Mouse (Mus musculus) hindbrain, embryonic 14.5 days (tissue): ENCODE results near the gene Gpr146. TPM values are rescaled to one million over a fixed set of nuclear protein-coding genes. Genes with fewer than 3 reads are reported as not detected.

ENCODE experiments used
- ATAC-seq: fragments of 200-750 bp; cut with Nextera tagmentation; 2 replicates; pipeline ENCODE4 v1.8.0; 2017; ENCODE audit warnings: moderate number of reproducible peaks, mild to moderate bottlenecking, moderate TSS enrichment, moderate library complexity; ENCODE audit not compliant: low FRiP score
- DNase-seq: peaks from one replicate; pipeline ENCODE4 v3.0.0-alpha.2; 2015; ENCODE audit warnings: low spot score
- H3K27ac ChIP-seq: fragments of 300-500 bp; sonication (generic); 2 replicates; pipeline ENCODE4 v1.5.1; 2014; ENCODE audit warnings: mild to moderate bottlenecking, moderate library complexity
- H3K27me3 ChIP-seq: fragments of 300-500 bp; sonication (generic); 2 replicates; pipeline ENCODE4 v1.6.1; 2014; ENCODE audit warnings: mild to moderate bottlenecking, low read length, mixed read lengths; ENCODE audit not compliant: control insufficient read depth, insufficient read depth
- H3K36me3 ChIP-seq: fragments of 300-500 bp; sonication (generic); replicated peaks from 2 replicates; pipeline ENCODE4 v1.6.1; 2014; ENCODE audit not compliant: control insufficient read depth, insufficient read depth
- H3K4me1 ChIP-seq: fragments of 300-500 bp; sonication (generic); replicated peaks from 2 replicates; pipeline ENCODE4 v1.6.1; 2014; ENCODE audit warnings: antibody characterized with exemption, low read length, mixed read lengths; ENCODE audit not compliant: control insufficient read depth, insufficient read depth
- H3K4me2 ChIP-seq: fragments of 300-500 bp; sonication (generic); replicated peaks from 2 replicates; pipeline ENCODE4 v1.6.1; 2014; ENCODE audit warnings: mild to moderate bottlenecking, moderate library complexity
- H3K4me3 ChIP-seq: fragments of 300-500 bp; sonication (generic); replicated peaks from 2 replicates; pipeline ENCODE4 v1.5.1; 2014; ENCODE audit warnings: mild to moderate bottlenecking, low read length
- H3K9ac ChIP-seq: fragments of 300-500 bp; sonication (generic); 2 replicates; pipeline ENCODE4 v1.6.1; 2014
- H3K9me3 ChIP-seq: fragments of 300-500 bp; sonication (generic); 2 replicates; pipeline ENCODE4 v1.6.1; 2016; ENCODE audit warnings: low read length; ENCODE audit not compliant: control insufficient read depth
- WGBS: fragments of 180-500 bp; shearing (Covaris S2); extraction: QIAGEN DNeasy Blood & Tissue Kit; methylation state at CpG from one replicate; pipeline ENCODE4 v1.1.7; 2014; 5-methylcytosine and 5-hydroxymethylcytosine counted together
- polyA plus RNA-seq: library from polyadenylated mRNA; unstranded; fragments of >200 nt; fragmentation: Nextera tagmentation; extraction: Ambion mirVana; gene quantifications from 2 replicates; pipeline ENCODE4 v1.2.1, GENCODE M21; 2014

Gpr146 gene
- polyA plus RNA-seq, 1 experiment from 2014 or later, result 2.7 TPM

GRCm38 (mm10) chr5:139427001-139427400 is 49.5 kb downstream of the Gpr146 start:
- no peak overlapping the region for H3K4me2 ChIP-seq
- ATAC-seq (no peak), DNase-seq (no peak)
- H3K4me1 ChIP-seq, result peaks cover 31% of the 10 kb centered on the region
- no peaks in the 10 kb centered on the region for H3K36me3 ChIP-seq
- H3K27me3 ChIP-seq, result no peaks in the 10 kb centered on the region
- no peak overlapping the region for H3K27ac ChIP-seq
- no peaks in the 10 kb centered on the region for H3K9me3 ChIP-seq
- 88% methylated on average over 9 of the region's 9 CpGs for WGBS
- H3K4me3 ChIP-seq, result no peak overlapping the region
- no peak overlapping the region for H3K9ac ChIP-seq

DNA sequence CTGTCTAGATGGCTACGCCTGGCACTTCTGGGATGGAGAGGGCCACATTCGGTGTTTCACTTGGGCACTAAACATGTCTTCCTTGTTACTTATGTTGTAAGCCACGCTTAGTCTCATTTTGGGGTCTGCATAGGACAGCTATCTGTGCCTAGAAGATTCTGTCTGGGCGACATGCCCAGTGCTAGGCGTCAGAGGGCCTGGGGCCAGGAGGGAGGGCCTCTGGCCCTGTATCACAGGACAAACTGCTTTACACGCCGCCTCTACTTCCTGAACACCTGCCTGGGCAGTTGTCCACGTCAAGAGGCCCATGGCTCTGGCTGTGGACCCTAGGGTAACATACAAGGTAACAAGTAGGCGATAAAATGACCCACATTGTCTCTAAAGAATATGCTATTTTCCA is 50.5 kb downstream of the Gpr146 start:
- no peaks in the 10 kb centered on the region for H3K36me3 ChIP-seq
- H3K4me3 ChIP-seq, result no peak overlapping the region
- no peak for DNase-seq
- peaks cover 22% of the 10 kb centered on the region for H3K4me1 ChIP-seq
- WGBS, result 74% methylated on average over 9 of the region's 9 CpGs
- no peak overlapping the region for H3K27ac ChIP-seq
- no peaks in the 10 kb centered on the region for H3K9me3 ChIP-seq
- H3K4me2 ChIP-seq, result no peak overlapping the region
- no peak overlapping the region for H3K9ac ChIP-seq
- no peaks in the 10 kb centered on the region for H3K27me3 ChIP-seq
- no peak for ATAC-seq

- H3K4me3 ChIP-seq, result no peak overlapping the region
- no peak overlapping the region; the same call in 1 of the 2 replicates for H3K9ac ChIP-seq
- H3K4me2 ChIP-seq, result no peak overlapping the region
- H3K27ac ChIP-seq, result peak overlapping the region; percentile 68
- DNase-seq (no peak), ATAC-seq (0 out of 2 replicates have a peak, but pooled peaks have one; percentile 23)
- H3K9me3 ChIP-seq, result no peaks in the 10 kb centered on the region
- H3K4me1 ChIP-seq, result peaks cover 28% of the 10 kb centered on the region
- H3K36me3 ChIP-seq, result no peaks in the 10 kb centered on the region
- WGBS, result 37% methylated on average over 12 of the region's 12 CpGs
- no peaks in the 10 kb centered on the region for H3K27me3 ChIP-seq
Observed at GRCm38 (mm10) chr5:139429818-139430341, 52.4 kb downstream of the Gpr146 start.

GRCm38 (mm10) chr5:139432333-139432732 is 54.8 kb downstream of the Gpr146 start:
- no peak overlapping the region for H3K9ac ChIP-seq
- H3K27me3 ChIP-seq, result no peaks in the 10 kb centered on the region
- H3K36me3 ChIP-seq, result no peaks in the 10 kb centered on the region
- ATAC-seq (no peak), DNase-seq (no peak)
- peaks cover 39% of the 10 kb centered on the region for H3K4me1 ChIP-seq
- no peaks in the 10 kb centered on the region for H3K9me3 ChIP-seq
- peak overlapping the region; percentile 54; the same call in 1 of the 2 replicates for H3K27ac ChIP-seq
- 71% methylated on average over 6 of the region's 6 CpGs for WGBS
- no peak overlapping the region for H3K4me3 ChIP-seq
- no peak overlapping the region for H3K4me2 ChIP-seq

DNA sequence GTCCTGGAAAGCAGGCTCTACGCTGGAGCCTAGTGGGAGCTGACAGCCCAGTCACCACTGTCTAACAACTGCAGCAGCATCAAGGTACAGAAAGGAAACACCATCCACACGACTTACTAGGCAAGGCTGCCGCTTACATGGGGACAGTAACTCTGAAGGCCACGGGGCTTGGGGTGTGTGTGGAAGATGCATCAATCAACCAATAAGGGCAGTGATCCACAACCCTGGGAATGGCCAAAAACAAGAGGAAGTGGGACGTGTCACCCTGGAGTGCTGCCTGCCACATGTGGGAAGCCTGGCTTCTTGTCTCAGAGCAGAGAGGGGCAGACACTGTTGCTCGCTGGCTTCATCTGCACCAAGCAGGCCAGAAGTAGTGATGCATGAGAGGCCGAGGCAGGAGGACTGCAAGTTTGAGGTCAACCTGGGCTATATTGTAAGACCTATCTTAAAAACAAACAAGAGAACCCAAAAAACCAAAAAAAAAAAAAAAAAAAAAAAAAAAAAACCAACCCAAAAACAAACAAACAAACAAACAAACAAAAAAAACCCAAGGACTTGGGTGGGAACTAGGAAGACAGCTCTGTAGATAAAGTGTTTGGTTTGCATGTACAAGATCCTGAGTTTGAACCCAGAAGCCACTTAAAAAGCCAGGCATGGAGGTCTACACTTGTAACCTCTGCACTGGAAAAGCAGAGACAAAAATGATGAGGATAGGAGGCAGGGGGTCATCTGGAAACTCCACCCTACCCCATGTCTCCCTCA is 55.4 kb downstream of the Gpr146 start:
- H3K9ac ChIP-seq, result no peak overlapping the region
- DNase-seq (no peak), ATAC-seq (no peak)
- H3K4me1 ChIP-seq, result peaks cover 39% of the 10 kb centered on the region
- H3K36me3 ChIP-seq, result no peaks in the 10 kb centered on the region
- H3K27ac ChIP-seq, result peak overlapping the region; percentile 54; the same call in 1 of the 2 replicates
- H3K9me3 ChIP-seq, result no peaks in the 10 kb centered on the region
- H3K4me3 ChIP-seq, result no peak overlapping the region
- H3K27me3 ChIP-seq, result no peaks in the 10 kb centered on the region
- H3K4me2 ChIP-seq, result no peak overlapping the region
- WGBS, result 66% methylated on average over 7 of the region's 7 CpGs

- ATAC-seq, result no peak
- no peak overlapping the region for H3K4me2 ChIP-seq
- 0 out of 2 replicates have a peak overlapping the region, but pooled peaks have one; percentile 44 for H3K27ac ChIP-seq
- peaks cover 39% of the 10 kb centered on the region for H3K4me1 ChIP-seq
- H3K27me3 ChIP-seq, result no peaks in the 10 kb centered on the region
- H3K36me3 ChIP-seq, result no peaks in the 10 kb centered on the region
- no peak for DNase-seq
- H3K9me3 ChIP-seq, result no peaks in the 10 kb centered on the region
- no peak overlapping the region for H3K9ac ChIP-seq
- 79% methylated on average over 9 of the region's 9 CpGs for WGBS
- no peak overlapping the region for H3K4me3 ChIP-seq
Observed at GRCm38 (mm10) chr5:139433842-139434568, 56.5 kb downstream of the Gpr146 start.

DNA sequence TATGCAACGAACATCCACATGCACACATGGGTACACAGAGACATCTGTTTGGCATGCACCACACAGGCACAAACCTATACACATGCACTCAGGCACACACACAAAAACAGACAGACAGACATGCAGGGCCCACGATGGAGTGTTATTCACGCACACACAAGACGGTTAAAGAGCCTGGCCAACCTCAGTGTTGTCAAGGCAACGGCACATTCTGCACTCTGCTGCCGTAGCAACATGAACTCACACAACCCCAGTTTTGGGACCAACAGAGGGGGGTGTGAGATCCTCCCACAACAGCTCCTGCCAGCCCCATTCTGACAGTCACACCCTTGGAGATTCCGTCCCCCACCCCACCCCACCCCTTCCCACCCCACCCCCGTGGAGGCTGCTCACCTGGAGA is 57.4 kb downstream of the Gpr146 start:
- peak overlapping the region; percentile 35; the same call in 1 of the 2 replicates for H3K9ac ChIP-seq
- DNase-seq (peak; percentile 59), ATAC-seq (peak; percentile 64; the same call in 1 of the 2 replicates)
- peaks cover 30% of the 10 kb centered on the region for H3K4me1 ChIP-seq
- no peaks in the 10 kb centered on the region for H3K27me3 ChIP-seq
- no peaks in the 10 kb centered on the region for H3K36me3 ChIP-seq
- 12% methylated on average over 7 of the region's 8 CpGs for WGBS
- no peaks in the 10 kb centered on the region for H3K9me3 ChIP-seq
- peak overlapping the region; percentile 44; the same call in 1 of the 2 replicates for H3K27ac ChIP-seq
- no peak overlapping the region for H3K4me3 ChIP-seq
- peak overlapping the region; percentile 12; the same call in 1 of the 2 replicates for H3K4me2 ChIP-seq

- H3K4me2 ChIP-seq, result no peak overlapping the region
- H3K9me3 ChIP-seq, result no peaks in the 10 kb centered on the region
- H3K9ac ChIP-seq, result no peak overlapping the region
- DNase-seq (no peak), ATAC-seq (no peak)
- H3K36me3 ChIP-seq, result no peaks in the 10 kb centered on the region
- WGBS, result 97% methylated on average over 4 of the region's 4 CpGs
- H3K4me1 ChIP-seq, result peaks cover 20% of the 10 kb centered on the region
- no peak overlapping the region for H3K27ac ChIP-seq
- no peaks in the 10 kb centered on the region for H3K27me3 ChIP-seq
- H3K4me3 ChIP-seq, result no peak overlapping the region
Observed at GRCm38 (mm10) chr5:139437769-139438168, 60.3 kb downstream of the Gpr146 start.

DNA sequence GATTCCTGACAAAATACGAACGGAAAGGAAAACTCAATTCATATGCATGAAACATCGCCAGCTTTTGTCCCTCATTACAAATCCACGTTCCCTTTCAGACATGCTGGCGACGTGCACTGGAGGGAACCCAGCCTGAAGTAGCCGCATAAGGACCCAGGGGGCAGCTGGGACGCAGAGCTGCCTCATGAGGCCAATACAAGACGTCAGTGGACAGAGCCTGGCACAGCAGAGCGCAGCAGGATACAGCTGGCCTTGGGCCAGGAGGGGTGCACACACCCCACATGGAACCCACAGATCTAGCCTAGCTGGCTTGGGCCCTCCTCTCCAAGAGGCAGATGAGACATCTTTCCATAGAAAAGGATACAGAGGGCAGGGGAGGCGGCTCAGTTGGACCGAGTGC is 60.9 kb downstream of the Gpr146 start:
- Histone ChIP-seq H3K27me3 (no peaks in the 10 kb centered on the region), H3K9ac (no peak overlapping the region), H3K4me2 (no peak overlapping the region), H3K36me3 (no peaks in the 10 kb centered on the region), H3K4me3 (no peak overlapping the region), H3K9me3 (no peaks in the 10 kb centered on the region), H3K27ac (no peak overlapping the region), H3K4me1 (peaks cover 20% of the 10 kb centered on the region)
- ATAC-seq (no peak), DNase-seq (no peak)
- WGBS, result 55% methylated on average over 12 of the region's 12 CpGs
